Mouse (Mus musculus): ENCODE results near the gene Synm.

- TF ChIP-seq GATA1 (IDR thresholded peaks at IDR 0.05; ENCODE audit: low read length): no peak
- no peak for TF ChIP-seq TAL1 (IDR thresholded peaks at IDR 0.05; ENCODE audit: low read length)
Observed at GRCm38 (mm10) chr7:67759629-67759995, at the start of gene Synm.
